Mouse (Mus musculus) lung, postnatal 0 days (tissue): Measurements from ENCODE around the gene Dpp6. TPM values are rescaled to one million over a fixed set of nuclear protein-coding genes. Genes with fewer than 3 reads are reported as not detected.

Experiments
- ATAC-seq: fragments of 200-750 bp; cut with Nextera tagmentation; 2 replicates; pipeline ENCODE4 v1.8.0; 2017; ENCODE audit warnings: moderate library complexity
- DNase-seq: peaks from one replicate; pipeline ENCODE4 v3.0.0-alpha.2; 2016; ENCODE audit warnings: low spot score
- H3K27ac ChIP-seq: fragments of 300-500 bp; sonication (generic); 2 replicates; pipeline ENCODE4 v1.5.1; 2014; ENCODE audit warnings: antibody characterized with exemption, mild to moderate bottlenecking, low read length, mixed read lengths
- H3K27me3 ChIP-seq: fragments of 300-500 bp; sonication (generic); replicated peaks from 2 replicates; pipeline ENCODE4 v1.6.1; 2014; ENCODE audit warnings: low read length, mixed read lengths; ENCODE audit not compliant: insufficient read depth
- H3K36me3 ChIP-seq: fragments of 300-500 bp; sonication (generic); 2 replicates; pipeline ENCODE4 v1.6.1; 2014; ENCODE audit warnings: low read length, mixed read lengths; ENCODE audit not compliant: insufficient read depth
- H3K4me1 ChIP-seq: fragments of 300-500 bp; sonication (generic); 2 replicates; pipeline ENCODE4 v1.6.1; 2014; ENCODE audit warnings: antibody characterized with exemption, low read depth, low read length, mixed read lengths; ENCODE audit not compliant: insufficient read depth
- H3K4me2 ChIP-seq: fragments of 300-500 bp; sonication (generic); replicated peaks from 2 replicates; pipeline ENCODE4 v1.6.1; 2014; ENCODE audit warnings: low read depth, mild to moderate bottlenecking, low read length, moderate library complexity, mixed read lengths
- H3K4me3 ChIP-seq: fragments of 300-500 bp; sonication (generic); 2 replicates; pipeline ENCODE4 v1.5.1; 2014; ENCODE audit warnings: low read depth, low read length
- H3K9ac ChIP-seq: fragments of 300-500 bp; sonication (generic); replicated peaks from 2 replicates; pipeline ENCODE4 v1.6.1; 2014; ENCODE audit warnings: low read depth, mild to moderate bottlenecking
- H3K9me3 ChIP-seq: fragments of 300-500 bp; sonication (generic); 2 replicates; pipeline ENCODE4 v1.6.1; 2016; ENCODE audit warnings: low read length, mixed read lengths
- CTCF ChIP-seq: IDR thresholded peaks from 2 replicates; pipeline ENCODE4 v1.5.1; 2016; ENCODE audit warnings: antibody characterized with exemption, mild to moderate bottlenecking
- EP300 ChIP-seq: IDR thresholded peaks from 2 replicates; pipeline ENCODE4 v1.6.1; 2016; ENCODE audit warnings: antibody characterized with exemption, mild to moderate bottlenecking, control low read depth
- WGBS: fragments of 180-500 bp; shearing (Covaris S2); extraction: QIAGEN DNeasy Blood & Tissue Kit; methylation state at CpG from one replicate; pipeline ENCODE4 v1.1.7; 2014; 5-methylcytosine and 5-hydroxymethylcytosine counted together
- polyA plus RNA-seq: library from polyadenylated mRNA; unstranded; fragments of >200 nt; fragmentation: Nextera tagmentation; extraction: Ambion mirVana; gene quantifications from 2 replicates; pipeline ENCODE4 v1.2.1, GENCODE M21; 2015

Dpp6 gene
- polyA plus RNA-seq, 1 experiment from 2014 or later = 0.05 TPM

GRCm38 (mm10) chr5:27424484-27425080 is 607.6 kb downstream of the Dpp6 start:
- Histone ChIP-seq H3K4me3 (no peak overlapping the region), H3K9ac (no peak overlapping the region), H3K27ac (no peak overlapping the region), H3K27me3 (no peaks in the 10 kb centered on the region), H3K36me3 (no peaks in the 10 kb centered on the region), H3K4me1 (no peaks in the 10 kb centered on the region), H3K4me2 (no peak overlapping the region), H3K9me3 (no peaks in the 10 kb centered on the region)
- TF ChIP-seq CTCF (no peak), EP300 (no peak)
- ATAC-seq (no peak), DNase-seq (no peak)
- WGBS = 57% methylated on average over 3 of the region's 3 CpGs

GRCm38 (mm10) chr5:27426200-27426599 is 609.2 kb downstream of the Dpp6 start:
- no peak for TF ChIP-seq CTCF
- no peak for TF ChIP-seq EP300
- ATAC-seq (no peak), DNase-seq (no peak)
- 63% methylated on average over 1 of the region's 1 CpGs for WGBS
- H3K27me3 ChIP-seq = no peaks in the 10 kb centered on the region
- H3K27ac ChIP-seq = no peak overlapping the region
- no peaks in the 10 kb centered on the region for H3K4me1 ChIP-seq
- H3K4me3 ChIP-seq = no peak overlapping the region
- H3K9me3 ChIP-seq = no peaks in the 10 kb centered on the region
- H3K9ac ChIP-seq = no peak overlapping the region
- no peak overlapping the region for H3K4me2 ChIP-seq
- no peaks in the 10 kb centered on the region for H3K36me3 ChIP-seq

GRCm38 (mm10) chr5:27433584-27433983 is 616.6 kb downstream of the Dpp6 start:
- Histone ChIP-seq H3K4me1 (no peaks in the 10 kb centered on the region), H3K27me3 (no peaks in the 10 kb centered on the region), H3K27ac (no peak overlapping the region), H3K9ac (no peak overlapping the region), H3K9me3 (no peaks in the 10 kb centered on the region), H3K4me3 (no peak overlapping the region), H3K36me3 (no peaks in the 10 kb centered on the region), H3K4me2 (no peak overlapping the region)
- TF ChIP-seq CTCF = no peak
- TF ChIP-seq EP300 = no peak
- no peak for ATAC-seq
- no peak for DNase-seq

- Histone ChIP-seq H3K4me1 (no peaks in the 10 kb centered on the region), H3K27me3 (no peaks in the 10 kb centered on the region), H3K36me3 (no peaks in the 10 kb centered on the region), H3K9ac (no peak overlapping the region), H3K4me3 (no peak overlapping the region), H3K4me2 (no peak overlapping the region), H3K27ac (no peak overlapping the region), H3K9me3 (no peaks in the 10 kb centered on the region)
- TF ChIP-seq CTCF = no peak
- no peak for TF ChIP-seq EP300
- DNase-seq = no peak
- 32% methylated on average over 3 of the region's 3 CpGs for WGBS
- no peak for ATAC-seq
These were observed 636.3 kb downstream of the Dpp6 start for GRCm38 (mm10) chr5:27453201-27453845.

- ATAC-seq (no peak), DNase-seq (no peak)
- H3K27me3 ChIP-seq = no peaks in the 10 kb centered on the region
- H3K27ac ChIP-seq = no peak overlapping the region
- H3K4me3 ChIP-seq = no peak overlapping the region
- no peak overlapping the region for H3K4me2 ChIP-seq
- TF ChIP-seq EP300 (no peak), CTCF (no peak)
- no peaks in the 10 kb centered on the region for H3K9me3 ChIP-seq
- no peaks in the 10 kb centered on the region for H3K36me3 ChIP-seq
- H3K4me1 ChIP-seq = no peaks in the 10 kb centered on the region
- 78% methylated on average over 3 of the region's 3 CpGs for WGBS
- no peak overlapping the region for H3K9ac ChIP-seq
These were observed 637.4 kb downstream of the Dpp6 start for GRCm38 (mm10) chr5:27454386-27454785.

- Histone ChIP-seq H3K9ac (no peak overlapping the region), H3K4me2 (no peak overlapping the region)
- no peak for TF ChIP-seq EP300
- no peak for TF ChIP-seq CTCF
These were observed 640.0 kb downstream of the Dpp6 start for GRCm38 (mm10) chr5:27456981-27457380.

GRCm38 (mm10) chr5:27457686-27458085 is 640.7 kb downstream of the Dpp6 start:
- Histone ChIP-seq H3K4me2 (no peak overlapping the region), H3K9ac (no peak overlapping the region), H3K27ac (no peak overlapping the region), H3K36me3 (no peaks in the 10 kb centered on the region), H3K9me3 (no peaks in the 10 kb centered on the region), H3K27me3 (no peaks in the 10 kb centered on the region), H3K4me3 (no peak overlapping the region), H3K4me1 (no peaks in the 10 kb centered on the region)
- no peak for DNase-seq
- TF ChIP-seq CTCF (no peak), EP300 (no peak)
- ATAC-seq = no peak
- 41% methylated on average over 1 of the region's 1 CpGs for WGBS

More at GRCm38 (mm10) chr5:27456981-27457380, 640.0 kb downstream of the Dpp6 start:
- DNase-seq (no peak), ATAC-seq (no peak)
- no peaks in the 10 kb centered on the region for H3K9me3 ChIP-seq
- no peak overlapping the region for H3K4me3 ChIP-seq
- no peaks in the 10 kb centered on the region for H3K27me3 ChIP-seq
- WGBS = 74% methylated on average over 1 of the region's 1 CpGs
- H3K4me1 ChIP-seq = no peaks in the 10 kb centered on the region
- no peaks in the 10 kb centered on the region for H3K36me3 ChIP-seq
- no peak overlapping the region for H3K27ac ChIP-seq
